Mouse (Mus musculus) heart, embryonic 15.5 days (tissue): ENCODE measurements around the gene Bcl7c. TPM values are rescaled to one million over a fixed set of nuclear protein-coding genes. Genes with fewer than 3 reads are reported as not detected.
"Not testable (repeated sequence)": the region's sequence is repeated elsewhere in the genome, so short reads cannot be mapped to it uniquely, and the experiment has no call there.

Experiments used
- ATAC-seq: fragments of 200-750 bp; cut with Nextera tagmentation; replicated peaks from 2 replicates; pipeline ENCODE4 v1.8.0; 2017; ENCODE audit warnings: low read depth, moderate TSS enrichment; ENCODE audit not compliant: insufficient number of reproducible peaks, insufficient read depth, low FRiP score
- H3K27ac ChIP-seq: fragments of 300-500 bp; sonication (generic); 2 replicates; pipeline ENCODE4 v1.5.1; 2015; ENCODE audit warnings: mild to moderate bottlenecking, inconsistent platforms
- H3K27me3 ChIP-seq: fragments of 300-500 bp; sonication (generic); 2 replicates; pipeline ENCODE4 v1.6.1; 2015; ENCODE audit warnings: inconsistent platforms
- H3K36me3 ChIP-seq: fragments of 300-500 bp; sonication (generic); 2 replicates; pipeline ENCODE4 v1.6.1; 2015; ENCODE audit warnings: mild to moderate bottlenecking, inconsistent platforms
- H3K4me1 ChIP-seq: fragments of 300-500 bp; sonication (generic); replicated peaks from 2 replicates; pipeline ENCODE4 v1.6.1; 2015; ENCODE audit warnings: inconsistent platforms
- H3K4me2 ChIP-seq: fragments of 300-500 bp; sonication (generic); 2 replicates; pipeline ENCODE4 v1.6.1; 2015; ENCODE audit warnings: inconsistent platforms, mild to moderate bottlenecking, moderate library complexity
- H3K4me3 ChIP-seq: fragments of 300-500 bp; sonication (generic); 2 replicates; pipeline ENCODE4 v1.5.1; 2015; ENCODE audit warnings: mild to moderate bottlenecking, inconsistent platforms
- H3K9ac ChIP-seq: fragments of 300-500 bp; sonication (generic); 2 replicates; pipeline ENCODE4 v1.6.1; 2015; ENCODE audit warnings: mild to moderate bottlenecking, inconsistent platforms
- H3K9me3 ChIP-seq: fragments of 300-500 bp; sonication (generic); replicated peaks from 2 replicates; pipeline ENCODE4 v1.6.1; 2016; ENCODE audit warnings: inconsistent platforms
- WGBS: fragments of 180-500 bp; shearing (Covaris S2); methylation state at CpG from one replicate; pipeline ENCODE4 v1.1.7; 2015; ENCODE audit warnings: mixed read lengths; 5-methylcytosine and 5-hydroxymethylcytosine counted together
- polyA plus RNA-seq: library from polyadenylated mRNA; unstranded; fragments of >200 nt; fragmentation: Nextera tagmentation; extraction: Ambion mirVana; gene quantifications from 2 replicates; pipeline ENCODE4 v1.2.1, GENCODE M21; 2015

The Bcl7c gene
- polyA plus RNA-seq, 1 experiment from 2014 or later, result 37.2 TPM

DNA sequence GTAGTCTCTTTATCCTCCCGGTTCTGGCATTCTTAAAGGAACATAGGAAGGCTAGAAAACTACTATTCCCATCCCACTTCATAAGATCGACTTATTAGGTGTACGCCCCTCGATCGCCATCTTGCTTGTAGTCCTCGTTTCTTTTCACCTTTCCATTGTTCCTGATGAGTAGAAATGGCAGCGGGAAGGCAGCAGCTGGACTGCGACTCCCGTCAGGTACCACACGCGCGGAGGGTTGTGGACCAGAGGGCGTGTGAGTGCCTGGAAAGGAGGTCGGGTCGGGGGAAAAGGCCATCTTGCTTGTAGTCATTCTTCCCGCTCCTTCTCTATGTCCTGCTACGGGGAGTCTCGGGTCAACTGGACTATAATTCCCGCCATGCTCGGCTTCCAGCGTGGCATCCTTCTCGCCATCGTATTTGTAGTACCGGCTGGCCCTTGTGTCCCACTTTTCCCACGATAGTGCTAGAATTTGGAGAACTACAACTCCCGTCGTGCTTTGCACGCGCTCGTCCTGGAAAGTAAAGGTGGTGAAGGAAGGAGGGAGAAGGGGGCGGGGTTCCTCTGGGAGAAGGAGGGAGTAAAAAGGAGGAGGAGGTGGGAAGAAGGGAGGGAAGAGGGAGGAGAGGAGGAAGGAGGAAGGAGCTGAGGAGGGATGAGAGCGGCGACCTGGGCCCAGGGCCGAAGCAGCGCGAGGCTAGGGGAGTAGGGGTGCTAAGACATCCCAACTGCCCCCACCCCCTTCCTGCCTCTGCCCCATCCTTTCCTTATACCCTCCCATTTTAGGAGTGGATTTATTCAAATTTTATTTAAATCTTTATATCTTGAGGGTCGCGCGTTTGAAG is 37.1 kb upstream of the Bcl7c start:
- Histone ChIP-seq H3K4me1 (peaks cover 17% of the 10 kb centered on the region; the same call in 1 of the 2 replicates), H3K4me3 (peak overlapping the region; percentile 82), H3K9me3 (no peaks in the 10 kb centered on the region), H3K27ac (peak overlapping the region; percentile 90), H3K4me2 (peak overlapping the region; percentile 99), H3K27me3 (no peaks in the 10 kb centered on the region), H3K9ac (peak overlapping the region; percentile 81), H3K36me3 (peaks cover 22% of the 10 kb centered on the region)
- ATAC-seq, result peak; percentile 84
- under 1% methylated on average over 39 of the region's 39 CpGs for WGBS

DNA sequence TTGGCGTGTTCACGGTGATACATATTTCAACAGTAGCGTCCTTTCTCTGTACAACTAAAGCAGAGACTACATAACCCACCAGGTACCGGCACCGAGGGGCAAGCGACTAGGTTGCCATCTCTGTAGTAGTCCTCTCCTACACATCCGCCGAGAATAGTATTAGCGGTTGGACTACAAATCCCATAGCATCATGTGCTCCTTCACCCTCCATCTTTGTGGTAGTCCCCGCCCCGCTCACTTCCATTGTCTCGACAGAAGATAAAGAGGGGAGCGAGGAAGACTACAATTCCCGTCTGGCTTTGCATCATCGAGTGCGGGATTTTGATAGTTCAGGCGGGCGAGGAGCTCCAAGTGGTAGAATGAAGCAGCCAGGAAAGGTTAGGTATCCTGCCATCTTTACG is 36.5 kb upstream of the Bcl7c start:
- Histone ChIP-seq H3K36me3 (peaks cover 16% of the 10 kb centered on the region), H3K9me3 (no peaks in the 10 kb centered on the region), H3K4me2 (peak overlapping the region; percentile 99), H3K27me3 (no peaks in the 10 kb centered on the region), H3K4me3 (peak overlapping the region; percentile 82), H3K9ac (peak overlapping the region; percentile 81), H3K27ac (peak overlapping the region; percentile 90), H3K4me1 (peaks cover 17% of the 10 kb centered on the region; the same call in 1 of the 2 replicates)
- peak; percentile 80 for ATAC-seq
- under 1% methylated on average over 19 of the region's 19 CpGs for WGBS

DNA sequence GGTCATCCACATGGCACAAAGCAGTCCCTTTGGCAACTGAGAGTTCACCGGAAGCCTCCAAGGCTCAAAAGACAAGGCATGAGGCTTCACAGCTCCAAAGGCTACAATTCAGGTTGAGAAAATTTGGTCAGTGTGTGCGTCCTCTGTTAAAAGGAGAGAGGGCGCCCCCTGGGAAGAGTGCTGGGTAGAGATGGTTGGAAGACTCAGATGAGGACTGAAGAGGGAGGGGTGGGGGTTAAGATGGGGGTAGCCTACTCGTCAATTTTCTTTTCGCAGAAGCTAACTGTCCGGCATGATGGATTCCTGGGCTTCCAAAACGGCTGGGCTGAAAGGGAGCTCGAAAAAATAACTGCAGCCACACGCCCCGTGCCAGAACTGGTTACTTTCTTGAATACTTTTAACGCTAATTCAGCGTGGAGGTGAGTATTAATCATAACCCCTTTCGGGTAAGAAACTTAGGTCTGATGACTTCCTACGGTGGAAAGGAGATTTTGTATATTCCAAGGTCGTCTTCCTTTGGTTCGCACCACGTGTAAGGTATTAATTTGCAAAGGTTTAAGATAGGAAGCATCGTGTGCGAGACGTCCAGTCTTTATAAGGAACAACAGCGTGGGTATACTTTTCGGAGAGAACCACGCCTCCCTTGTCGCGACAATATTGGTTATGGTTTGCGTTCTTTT is 35.8 kb upstream of the Bcl7c start, which contains the start of gene Fbxl19:
TSS of gene Fbxl19 (plus strand) at position 178 of the 680 bp plus-strand sequence.
- peak within 1 kb of the TSS; percentile 99 for H3K4me2 ChIP-seq
- ATAC-seq, result no peak
- peak within 1 kb of the TSS; percentile 90 for H3K27ac ChIP-seq
- under 1% methylated on average over 26 of the region's 26 CpGs for WGBS
- peaks cover 9% of the 10 kb centered on the region for H3K36me3 ChIP-seq
- H3K4me1 ChIP-seq, result peaks cover 17% of the 10 kb centered on the region; the same call in 1 of the 2 replicates
- H3K9ac ChIP-seq, result peak within 1 kb of the TSS; percentile 81
- no peaks in the 10 kb centered on the region for H3K9me3 ChIP-seq
- no peaks in the 10 kb centered on the region for H3K27me3 ChIP-seq
- peak within 1 kb of the TSS; percentile 82 for H3K4me3 ChIP-seq

DNA sequence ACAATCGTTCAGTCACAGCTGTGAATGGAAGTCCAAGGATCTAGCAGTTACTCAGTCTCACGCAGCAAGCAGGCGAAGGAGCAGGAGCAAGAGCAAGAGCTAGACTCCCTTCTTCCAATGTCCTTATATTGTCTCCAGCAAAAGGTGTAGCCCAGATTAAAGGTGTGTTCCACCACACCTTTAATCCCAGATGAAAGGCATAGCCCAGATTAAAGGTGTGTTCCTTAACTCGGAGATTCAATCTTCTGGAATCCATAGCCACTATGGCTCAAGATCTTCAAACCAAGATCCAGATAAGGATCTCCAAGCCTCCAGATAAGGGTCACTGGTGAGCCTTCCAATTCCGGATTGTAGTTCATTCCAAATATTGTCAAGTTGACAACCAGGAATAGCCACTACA is 23.3 kb upstream of the Bcl7c start, which contains the start of gene Ctf2:
TSS of gene Ctf2 (minus strand) at position 101 of the 400 bp plus-strand sequence.
- H3K27me3 ChIP-seq, H3K27ac ChIP-seq, ATAC-seq, H3K36me3 ChIP-seq, H3K4me1 ChIP-seq, H3K9me3 ChIP-seq, H3K9ac ChIP-seq, H3K4me3 ChIP-seq, H3K4me2 ChIP-seq: not testable (repeated sequence)
- WGBS, result no CpG with 5 or more reads among the region's 5 CpGs

- Histone ChIP-seq H3K27ac (no peak overlapping the region), H3K9me3 (no peaks in the 10 kb centered on the region), H3K4me1 (no peaks in the 10 kb centered on the region), H3K4me2 (no peak overlapping the region), H3K4me3 (no peak overlapping the region), H3K27me3 (peaks cover 9% of the 10 kb centered on the region; the same call in 1 of the 2 replicates), H3K36me3 (no peaks in the 10 kb centered on the region), H3K9ac (no peak overlapping the region)
- ATAC-seq, result no peak
- 55% methylated on average over 4 of the region's 4 CpGs for WGBS
Observed at GRCm38 (mm10) chr7:127730170-127730569, 21.4 kb upstream of the Bcl7c start.

DNA sequence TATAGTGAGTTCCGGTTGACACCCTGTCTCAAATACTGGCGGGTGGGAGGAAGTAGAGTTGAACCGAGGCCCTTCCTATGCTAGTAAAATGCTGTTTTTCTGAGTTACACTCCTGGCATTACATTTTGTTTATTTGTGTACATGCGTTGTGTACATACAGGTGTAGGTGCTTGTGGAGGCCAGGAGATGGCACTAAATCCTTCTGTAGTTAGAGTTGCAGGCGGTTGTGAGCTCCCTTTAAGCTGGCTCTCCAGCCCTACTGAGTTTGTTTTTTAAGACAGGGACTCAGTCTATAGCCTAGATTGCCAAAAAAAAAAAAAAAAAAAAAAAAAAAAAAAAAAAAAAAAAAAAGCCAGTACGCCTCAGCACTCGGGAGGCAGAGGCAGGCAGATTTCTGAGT is 19.2 kb upstream of the Bcl7c start:
- H3K36me3 ChIP-seq, result no peaks in the 10 kb centered on the region
- H3K27ac ChIP-seq, result no peak overlapping the region
- 81% methylated on average over 7 of the region's 7 CpGs for WGBS
- H3K4me2 ChIP-seq, result no peak overlapping the region
- no peaks in the 10 kb centered on the region for H3K9me3 ChIP-seq
- H3K27me3 ChIP-seq, result peaks cover 9% of the 10 kb centered on the region; the same call in 1 of the 2 replicates
- no peaks in the 10 kb centered on the region for H3K4me1 ChIP-seq
- ATAC-seq, result no peak
- H3K4me3 ChIP-seq, result no peak overlapping the region
- no peak overlapping the region for H3K9ac ChIP-seq

GRCm38 (mm10) chr7:127725924-127726323 is 17.2 kb upstream of the Bcl7c start:
- Histone ChIP-seq H3K4me3 (no peak overlapping the region), H3K36me3 (no peaks in the 10 kb centered on the region), H3K4me1 (no peaks in the 10 kb centered on the region), H3K9me3 (no peaks in the 10 kb centered on the region), H3K27ac (no peak overlapping the region), H3K9ac (no peak overlapping the region; the same call in 1 of the 2 replicates), H3K4me2 (no peak overlapping the region), H3K27me3 (peaks cover 9% of the 10 kb centered on the region; the same call in 1 of the 2 replicates)
- WGBS, result 60% methylated on average over 6 of the region's 6 CpGs
- ATAC-seq, result no peak

DNA sequence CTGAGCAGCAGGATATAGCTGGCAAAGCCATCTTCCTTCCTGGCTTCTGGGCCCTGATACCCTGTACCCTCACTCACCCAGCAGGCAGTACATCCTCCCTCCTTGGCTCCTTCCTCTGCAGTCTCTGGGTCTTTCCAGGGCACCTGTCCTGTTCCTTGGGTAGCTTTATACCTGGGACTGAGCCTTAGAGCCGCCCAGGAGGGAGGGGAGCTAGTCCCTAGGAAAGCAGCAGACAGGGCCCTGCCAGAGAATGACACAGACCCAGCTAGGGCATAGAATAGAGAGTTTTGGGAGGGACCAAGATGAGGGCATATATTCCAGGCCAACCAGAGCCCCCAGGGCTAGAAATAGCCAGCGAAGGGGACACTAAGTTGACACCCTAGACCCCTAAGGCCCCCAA is 16.8 kb upstream of the Bcl7c start:
- Histone ChIP-seq H3K36me3 (no peaks in the 10 kb centered on the region), H3K4me3 (no peak overlapping the region), H3K27me3 (peaks cover 9% of the 10 kb centered on the region; the same call in 1 of the 2 replicates), H3K4me1 (no peaks in the 10 kb centered on the region), H3K9me3 (no peaks in the 10 kb centered on the region), H3K27ac (no peak overlapping the region), H3K9ac (no peak overlapping the region; the same call in 1 of the 2 replicates), H3K4me2 (no peak overlapping the region)
- no peak for ATAC-seq
- 38% methylated on average over 2 of the region's 2 CpGs for WGBS

GRCm38 (mm10) chr7:127719258-127719657 is 10.5 kb upstream of the Bcl7c start:
- Histone ChIP-seq H3K4me3 (no peak overlapping the region), H3K9ac (no peak overlapping the region), H3K36me3 (no peaks in the 10 kb centered on the region), H3K4me1 (peaks cover 8% of the 10 kb centered on the region), H3K4me2 (no peak overlapping the region), H3K27ac (no peak overlapping the region), H3K9me3 (no peaks in the 10 kb centered on the region), H3K27me3 (peaks cover 8% of the 10 kb centered on the region; the same call in 1 of the 2 replicates)
- WGBS, result 79% methylated on average over 6 of the region's 6 CpGs
- ATAC-seq, result no peak

DNA sequence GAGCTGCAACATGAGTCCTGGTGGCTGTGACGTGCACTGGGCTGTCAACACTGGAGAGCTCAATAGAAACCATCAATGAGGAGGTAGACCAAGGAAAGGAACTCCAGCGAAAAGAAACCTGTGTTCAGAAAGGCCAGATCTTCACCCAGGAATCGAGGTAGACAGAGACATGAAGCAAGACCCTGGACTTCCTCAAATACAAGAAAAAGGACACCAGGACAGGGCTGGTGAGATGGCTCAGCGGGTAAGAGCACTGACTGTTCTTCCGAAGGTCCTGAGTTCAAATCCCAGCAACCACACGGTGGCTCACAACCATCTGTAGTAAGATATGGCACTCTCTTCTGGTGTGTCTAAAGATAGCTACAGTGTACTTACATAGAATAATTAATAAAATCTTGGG is 9.6 kb upstream of the Bcl7c start:
- no peak overlapping the region for H3K27ac ChIP-seq
- no peak overlapping the region for H3K4me2 ChIP-seq
- 81% methylated on average over 6 of the region's 6 CpGs for WGBS
- H3K4me1 ChIP-seq, result peaks cover 8% of the 10 kb centered on the region
- H3K9ac ChIP-seq, result no peak overlapping the region
- peaks cover 8% of the 10 kb centered on the region; the same call in 1 of the 2 replicates for H3K27me3 ChIP-seq
- H3K9me3 ChIP-seq, result no peaks in the 10 kb centered on the region
- no peak overlapping the region for H3K4me3 ChIP-seq
- no peaks in the 10 kb centered on the region for H3K36me3 ChIP-seq
- ATAC-seq, result no peak

DNA sequence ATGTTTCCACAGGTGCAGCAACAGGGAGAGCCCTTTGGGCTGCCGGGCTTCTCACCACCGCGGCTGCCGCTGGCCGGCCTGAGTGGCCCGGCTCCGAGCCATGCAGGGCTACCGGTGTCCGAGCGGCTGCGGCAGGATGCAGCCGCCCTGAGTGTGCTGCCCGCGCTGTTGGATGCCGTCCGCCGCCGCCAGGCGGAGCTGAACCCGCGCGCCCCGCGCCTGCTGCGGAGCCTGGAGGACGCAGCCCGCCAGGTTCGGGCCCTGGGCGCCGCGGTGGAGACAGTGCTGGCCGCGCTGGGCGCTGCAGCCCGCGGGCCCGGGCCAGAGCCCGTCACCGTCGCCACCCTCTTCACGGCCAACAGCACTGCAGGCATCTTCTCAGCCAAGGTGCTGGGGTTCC is 8.3 kb upstream of the Bcl7c start:
- ATAC-seq, result 0 out of 2 replicates have a peak, but pooled peaks have one; percentile 34
- H3K4me2 ChIP-seq, result peak overlapping the region; percentile 75
- peaks cover 8% of the 10 kb centered on the region; the same call in 1 of the 2 replicates for H3K27me3 ChIP-seq
- H3K27ac ChIP-seq, result no peak overlapping the region
- no peaks in the 10 kb centered on the region for H3K36me3 ChIP-seq
- peaks cover 19% of the 10 kb centered on the region for H3K4me1 ChIP-seq
- H3K9me3 ChIP-seq, result no peaks in the 10 kb centered on the region
- 2% methylated on average over 41 of the region's 41 CpGs for WGBS
- peak overlapping the region; percentile 48 for H3K9ac ChIP-seq
- peak overlapping the region; percentile 40 for H3K4me3 ChIP-seq
